Mouse (Mus musculus) embryonic facial prominence, embryonic 11.5 days (tissue): ENCODE results near the gene Myl7. TPM values are rescaled to one million over a fixed set of nuclear protein-coding genes. Genes with fewer than 3 reads are reported as not detected.

Source experiments
- ATAC-seq: fragments of 200-750 bp; cut with Nextera tagmentation; replicated peaks from 2 replicates; pipeline ENCODE4 v1.8.0; 2017; ENCODE audit warnings: low read depth; ENCODE audit not compliant: insufficient number of reproducible peaks, low FRiP score, low TSS enrichment
- DNase-seq: peaks from one replicate; pipeline ENCODE4 v3.0.0-alpha.2; 2015; ENCODE audit warnings: low spot score
- H3K27ac ChIP-seq: fragments of 300-500 bp; sonication (generic); replicated peaks from 2 replicates; pipeline ENCODE4 v1.5.1; 2014; ENCODE audit warnings: mild to moderate bottlenecking, low read depth, low read length, control low read depth
- H3K27me3 ChIP-seq: fragments of 300-500 bp; sonication (generic); 2 replicates; pipeline ENCODE4 v1.6.1; 2014; ENCODE audit warnings: mild to moderate bottlenecking, low read length, moderate library complexity, mixed read lengths; ENCODE audit not compliant: control insufficient read depth, insufficient read depth
- H3K36me3 ChIP-seq: fragments of 300-500 bp; sonication (generic); replicated peaks from 2 replicates; pipeline ENCODE4 v1.6.1; 2014; ENCODE audit warnings: low read depth, mild to moderate bottlenecking, low read length, moderate library complexity, mixed read lengths; ENCODE audit not compliant: control insufficient read depth, insufficient read depth
- H3K4me1 ChIP-seq: fragments of 300-500 bp; sonication (generic); 2 replicates; pipeline ENCODE4 v1.6.1; 2014; ENCODE audit warnings: low read length, mixed read lengths; ENCODE audit not compliant: control insufficient read depth, insufficient read depth
- H3K4me2 ChIP-seq: fragments of 300-500 bp; sonication (generic); 2 replicates; pipeline ENCODE4 v1.6.1; 2014; ENCODE audit warnings: low read depth, mild to moderate bottlenecking, control low read depth, low read length, moderate library complexity
- H3K4me3 ChIP-seq: fragments of 300-500 bp; sonication (generic); 2 replicates; pipeline ENCODE4 v1.5.1; 2014; ENCODE audit warnings: low read depth, low read length, control low read depth
- H3K9ac ChIP-seq: fragments of 300-500 bp; sonication (generic); replicated peaks from 2 replicates; pipeline ENCODE4 v1.6.1; 2014; ENCODE audit warnings: mild to moderate bottlenecking, control low read depth, low read length
- H3K9me3 ChIP-seq: fragments of 300-500 bp; sonication (generic); replicated peaks from 2 replicates; pipeline ENCODE4 v1.6.1; 2016; ENCODE audit warnings: mild to moderate bottlenecking, low read length, inconsistent platforms, mixed read lengths; ENCODE audit not compliant: control insufficient read depth
- WGBS: fragments of 180-500 bp; shearing (Covaris S2); extraction: QIAGEN DNeasy Blood & Tissue Kit; methylation state at CpG from one replicate; pipeline ENCODE4 v1.1.7; 2014; 5-methylcytosine and 5-hydroxymethylcytosine counted together
- polyA plus RNA-seq: library from polyadenylated mRNA; unstranded; fragments of >200 nt; fragmentation: Nextera tagmentation; extraction: Ambion mirVana; gene quantifications from 2 replicates; pipeline ENCODE4 v1.2.1, GENCODE M21; 2014

Gene Myl7
- polyA plus RNA-seq, 1 experiment from 2014 or later = 25.4 TPM

GRCm38 (mm10) chr11:5902390-5902789 lies 3.8 kb upstream of the Myl7 start:
- ATAC-seq (0 out of 2 replicates have a peak, but pooled peaks have one; percentile 30), DNase-seq (no peak)
- H3K9ac ChIP-seq = peak overlapping the region; percentile 56
- H3K27ac ChIP-seq = no peak overlapping the region
- H3K27me3 ChIP-seq = no peaks in the 10 kb centered on the region
- H3K9me3 ChIP-seq = no peaks in the 10 kb centered on the region
- H3K4me2 ChIP-seq = peak overlapping the region; percentile 64
- 4% methylated on average over 6 of the region's 6 CpGs for WGBS
- peak overlapping the region; percentile 26 for H3K4me3 ChIP-seq
- H3K4me1 ChIP-seq = peaks cover 2% of the 10 kb centered on the region; the same call in 1 of the 2 replicates
- no peaks in the 10 kb centered on the region for H3K36me3 ChIP-seq

GRCm38 (mm10) chr11:5901950-5902349 lies 3.4 kb upstream of the Myl7 start:
- whole genome bisulfite sequencing = under 1% methylated on average over 32 of the region's 32 CpGs
- peaks cover 2% of the 10 kb centered on the region; the same call in 1 of the 2 replicates for H3K4me1 ChIP-seq

GRCm38 (mm10) chr11:5901320-5901719 lies 2.7 kb upstream of the Myl7 start:
- no peak overlapping the region for H3K27ac ChIP-seq
- 2% methylated on average over 3 of the region's 3 CpGs for WGBS
- DNase-seq = no peak
- H3K4me1 ChIP-seq = peaks cover 2% of the 10 kb centered on the region; the same call in 1 of the 2 replicates
- peak overlapping the region; percentile 26; the same call in 1 of the 2 replicates for H3K4me3 ChIP-seq
- H3K4me2 ChIP-seq = peak overlapping the region; percentile 64
- no peaks in the 10 kb centered on the region for H3K36me3 ChIP-seq
- ATAC-seq = no peak
- no peaks in the 10 kb centered on the region for H3K27me3 ChIP-seq
- peak overlapping the region; percentile 56 for H3K9ac ChIP-seq
- H3K9me3 ChIP-seq = no peaks in the 10 kb centered on the region

More at GRCm38 (mm10) chr11:5901950-5902349, 3.4 kb upstream of the Myl7 start:
- peak; percentile 76; the same call in 1 of the 2 replicates for ATAC-seq
- Histone ChIP-seq H3K27ac (no peak overlapping the region), H3K4me2 (peak overlapping the region; percentile 64), H3K27me3 (no peaks in the 10 kb centered on the region), H3K9ac (peak overlapping the region; percentile 56), H3K4me3 (peak overlapping the region; percentile 26), H3K9me3 (no peaks in the 10 kb centered on the region), H3K36me3 (no peaks in the 10 kb centered on the region)
- peak; percentile 82 for DNase-seq

GRCm38 (mm10) chr11:5899286-5899685 lies 704 bp upstream of the Myl7 start:
- ATAC-seq = no peak
- no peak for DNase-seq
- no peak overlapping the region for H3K4me2 ChIP-seq
- H3K27ac ChIP-seq = no peak overlapping the region
- no peaks in the 10 kb centered on the region for H3K9me3 ChIP-seq
- no peaks in the 10 kb centered on the region for H3K27me3 ChIP-seq
- 87% methylated on average over 10 of the region's 10 CpGs for WGBS
- no peaks in the 10 kb centered on the region for H3K36me3 ChIP-seq
- peaks cover 2% of the 10 kb centered on the region; the same call in 1 of the 2 replicates for H3K4me1 ChIP-seq
- no peak overlapping the region for H3K9ac ChIP-seq
- H3K4me3 ChIP-seq = no peak overlapping the region

- Histone ChIP-seq H3K9ac (no peak overlapping the region), H3K4me1 (peaks cover 2% of the 10 kb centered on the region; the same call in 1 of the 2 replicates), H3K9me3 (no peaks in the 10 kb centered on the region), H3K27ac (no peak overlapping the region), H3K27me3 (no peaks in the 10 kb centered on the region), H3K4me2 (no peak overlapping the region; the same call in 1 of the 2 replicates), H3K36me3 (no peaks in the 10 kb centered on the region), H3K4me3 (no peak overlapping the region)
- 7% methylated on average over 10 of the region's 10 CpGs for WGBS
- ATAC-seq (no peak), DNase-seq (no peak)
Observed at GRCm38 (mm10) chr11:5897839-5898238, 743 bp downstream of the Myl7 start.

GRCm38 (mm10) chr11:5897230-5897629 lies 1.4 kb downstream of the Myl7 start:
- no peaks in the 10 kb centered on the region for H3K36me3 ChIP-seq
- WGBS = 11% methylated on average over 16 of the region's 16 CpGs
- DNase-seq (no peak), ATAC-seq (no peak)
- no peaks in the 10 kb centered on the region for H3K9me3 ChIP-seq
- H3K27ac ChIP-seq = no peak overlapping the region
- H3K27me3 ChIP-seq = no peaks in the 10 kb centered on the region
- peaks cover 2% of the 10 kb centered on the region; the same call in 1 of the 2 replicates for H3K4me1 ChIP-seq
- no peak overlapping the region for H3K4me3 ChIP-seq
- no peak overlapping the region for H3K9ac ChIP-seq
- no peak overlapping the region; the same call in 1 of the 2 replicates for H3K4me2 ChIP-seq

GRCm38 (mm10) chr11:5893807-5894206 lies 4.8 kb downstream of the Myl7 start:
- WGBS = 63% methylated on average over 6 of the region's 6 CpGs
- no peak overlapping the region for H3K4me2 ChIP-seq
- DNase-seq = no peak
- peaks cover 3% of the 10 kb centered on the region; the same call in 1 of the 2 replicates for H3K4me1 ChIP-seq
- no peaks in the 10 kb centered on the region for H3K36me3 ChIP-seq
- no peak overlapping the region for H3K4me3 ChIP-seq
- no peaks in the 10 kb centered on the region for H3K27me3 ChIP-seq
- no peaks in the 10 kb centered on the region for H3K9me3 ChIP-seq
- no peak for ATAC-seq
- H3K9ac ChIP-seq = no peak overlapping the region
- H3K27ac ChIP-seq = no peak overlapping the region

GRCm38 (mm10) chr11:5892810-5893368 lies 5.7 kb downstream of the Myl7 start:
- H3K4me2 ChIP-seq = no peak overlapping the region
- no peaks in the 10 kb centered on the region for H3K36me3 ChIP-seq
- no peak for ATAC-seq
- H3K9me3 ChIP-seq = no peaks in the 10 kb centered on the region
- H3K27me3 ChIP-seq = no peaks in the 10 kb centered on the region
- WGBS = 32% methylated on average over 4 of the region's 4 CpGs
- H3K27ac ChIP-seq = no peak overlapping the region
- H3K4me3 ChIP-seq = no peak overlapping the region
- no peak overlapping the region for H3K9ac ChIP-seq
- no peak for DNase-seq
- peaks cover 3% of the 10 kb centered on the region; the same call in 1 of the 2 replicates for H3K4me1 ChIP-seq
